Mouse (Mus musculus) regulatory T cell (primary cell): ENCODE measurements around the gene Vmn1r55.

Source experiments
- in situ Hi-C: fragments of 300-600 bp; cut with MboI, MseI; formaldehyde crosslinking; loops from one replicate; pipeline ENCODE4 v1.15.1; 2025; ENCODE audit warnings: high pct_unique_total_duplicates

Gene Vmn1r55

GRCm38 (mm10) chr7:5081939-5082338 is 67.5 kb downstream of the Vmn1r55 start:
- in situ Hi-C loops: loop anchor here (10.0 kb wide), 1 partner anchor 1103 kb away; no protein-coding TSS in a partner anchor

DNA sequence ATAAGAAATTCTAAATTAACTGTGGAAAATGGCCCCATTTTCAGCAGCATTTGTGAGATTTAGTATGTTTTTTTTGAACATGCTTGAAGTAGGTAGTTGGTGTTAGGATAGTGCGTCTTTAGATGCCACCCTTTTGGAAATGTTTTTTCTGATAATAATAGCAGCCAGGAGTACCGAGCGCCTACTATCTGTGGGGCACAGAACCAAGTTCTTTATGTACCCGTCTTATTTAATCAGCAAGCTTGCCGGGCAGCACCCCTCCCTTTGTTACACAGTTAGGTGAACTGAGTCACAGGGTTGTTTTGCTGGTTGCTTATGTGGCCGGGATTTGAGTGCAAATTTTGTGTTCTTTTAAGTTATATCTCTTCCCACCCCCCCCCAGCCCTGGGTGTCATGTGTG is 68.2 kb downstream of the Vmn1r55 start:
- in situ Hi-C loops: loop anchor here (10.0 kb wide), 1 partner anchor 1104 kb away; no protein-coding TSS in a partner anchor

GRCm38 (mm10) chr7:5080815-5081214 is 68.7 kb downstream of the Vmn1r55 start:
- in situ Hi-C loops: loop anchor here (10.0 kb wide), 1 partner anchor 1104 kb away; no protein-coding TSS in a partner anchor

- in situ Hi-C loops: loop anchor here (10.0 kb wide), 1 partner anchor 1105 kb away; no protein-coding TSS in a partner anchor
These were observed 69.3 kb downstream of the Vmn1r55 start, which contains the start of gene Epn1 for GRCm38 (mm10) chr7:5080010-5080751. TSS of gene Epn1 (plus strand) at chr7:5080235.

DNA sequence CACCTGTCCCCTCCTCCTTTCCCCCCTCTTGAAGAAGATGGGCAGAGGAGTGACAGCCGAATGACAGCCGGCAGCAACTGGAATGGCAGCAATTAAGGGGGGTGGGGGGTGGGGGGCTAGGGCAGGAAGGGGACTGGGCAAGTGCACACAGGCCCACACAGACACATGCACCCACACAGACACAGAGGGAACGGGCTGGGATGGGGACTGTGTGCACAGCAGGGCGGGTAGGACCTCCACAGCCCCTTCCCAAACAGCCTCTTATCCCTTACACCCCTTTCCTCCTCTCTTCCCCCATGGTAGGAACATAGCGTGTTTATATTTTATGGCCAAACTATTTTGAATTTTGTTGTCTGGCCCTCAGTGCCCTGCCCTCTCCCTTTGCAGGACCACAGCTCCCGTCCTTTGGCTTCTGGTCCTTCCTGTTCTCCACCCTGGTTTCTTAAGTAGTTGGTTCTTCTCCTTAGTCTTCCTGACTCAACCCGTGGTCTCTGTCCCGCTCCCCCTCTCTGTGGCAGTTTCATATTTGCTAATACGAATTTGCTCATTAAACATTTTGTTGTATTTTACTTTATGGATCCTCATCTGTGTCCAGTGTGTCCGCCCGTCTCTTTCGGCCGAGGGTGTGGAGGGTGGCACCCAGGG is 70.0 kb downstream of the Vmn1r55 start:
- in situ Hi-C loops: loop anchor here (10.0 kb wide), 1 partner anchor 1105 kb away; no protein-coding TSS in a partner anchor
